Comparison of ENCODE assay signal across 11 mouse cellular contexts in genomic region chr15:62161061-62161460, GRCm38 (mm10).
A peak's percentile ranks its signal among the peaks of the same experiment; 100 is the strongest.
DNase-seq lines count a peak whose midpoint lies in the region; ATAC-seq and TF ChIP-seq lines count a peak whose summit lies in the region.
"Had no signal": no experiment of that assay in that cellular context is flagged by ENCODE, and none has a peak within 500 bp of the region (broad histone marks: within the 10 kb centered on the region; RNA-seq: fewer than 3 reads in every experiment).

No protein-coding gene starts in this region.

- no peaks in the 10 kb centered on the region for H3K27me3 ChIP-seq in liver, adult 2 months (ENCODE audit: control insufficient read depth, insufficient read depth, low read length)
- no peaks in the 10 kb centered on the region for H3K27me3 ChIP-seq in liver, postnatal 0 days (ENCODE audit: insufficient read depth, low read length)
- H3K27me3 ChIP-seq in cerebellum, adult 2 months (ENCODE audit: control insufficient read depth, insufficient read depth, low read length), result no peaks in the 10 kb centered on the region
- H3K27me3 ChIP-seq: forebrain, embryonic 15.5 days had no signal

- TF ChIP-seq POLR2A in liver, adult 2 months (IDR thresholded peaks at IDR 0.05; ENCODE audit: extremely low read depth, insufficient read depth, low read length), result no peak
- no peak for TF ChIP-seq POLR2A in cerebellum, adult 2 months (IDR thresholded peaks at IDR 0.05; ENCODE audit: borderline replicate concordance, insufficient read depth, low read length)

- no peak for TF ChIP-seq CTCF in liver, adult 2 months (IDR thresholded peaks at IDR 0.05; ENCODE audit: low read depth, low read length)
- no peak for TF ChIP-seq CTCF in liver, postnatal 0 days (IDR thresholded peaks at IDR 0.05; ENCODE audit: low read depth)
- no peak for TF ChIP-seq CTCF in cerebellum, adult 2 months (IDR thresholded peaks at IDR 0.05; ENCODE audit: borderline replicate concordance, insufficient read depth, low read depth, low read length)

- no peak overlapping the region for H3K4me2 ChIP-seq in liver, postnatal 0 days (ENCODE audit: low read depth, low read length)
- H3K4me2 ChIP-seq: forebrain, embryonic 15.5 days had no signal

- TF ChIP-seq EP300 in liver, postnatal 0 days (IDR thresholded peaks at IDR 0.05; ENCODE audit: low read depth), result no peak

- H3K9me3 ChIP-seq in liver, postnatal 0 days (ENCODE audit: low read length), result no peaks in the 10 kb centered on the region
- H3K9me3 ChIP-seq: forebrain, embryonic 15.5 days had no signal

- ATAC-seq in liver, postnatal 0 days, result no peak
- ATAC-seq in monocyte, adult 5-6 weeks (replicated peaks; ENCODE audit: insufficient number of reproducible peaks, low FRiP score, low TSS enrichment, poor library complexity, severe bottlenecking), result no peak
- ATAC-seq: forebrain, embryonic 15.5 days; hindbrain, embryonic 16.5 days had no signal

- no peaks in the 10 kb centered on the region for H3K79me2 ChIP-seq in liver, adult 2 months (ENCODE audit: control insufficient read depth, insufficient read depth, low read length)

- peaks cover 22% of the 10 kb centered on the region for H3K4me1 ChIP-seq in liver, adult 2 months (ENCODE audit: control insufficient read depth, insufficient read depth, low read length)
- peaks cover 43% of the 10 kb centered on the region for H3K4me1 ChIP-seq in liver, postnatal 0 days (ENCODE audit: insufficient read depth)
- H3K4me1 ChIP-seq in cerebellum, adult 2 months (ENCODE audit: control insufficient read depth, insufficient read depth, low read length), result peaks cover 11% of the 10 kb centered on the region; the same call in 1 of the 2 replicates
- H3K4me1 ChIP-seq: forebrain, embryonic 15.5 days had no signal

- no peaks in the 10 kb centered on the region for H3K36me3 ChIP-seq in liver, adult 2 months (ENCODE audit: control insufficient read depth, insufficient read depth, low read length)
- no peaks in the 10 kb centered on the region for H3K36me3 ChIP-seq in liver, postnatal 0 days (replicated peaks; ENCODE audit: insufficient read depth, low read length)
- H3K36me3 ChIP-seq: forebrain, embryonic 15.5 days had no signal

- peak overlapping the region; percentile 60 for H3K27ac ChIP-seq in liver, adult 2 months (replicated peaks; ENCODE audit: insufficient read depth, low read depth, low read length)
- no peak overlapping the region; the same call in 1 of the 2 replicates for H3K27ac ChIP-seq in liver, postnatal 0 days (ENCODE audit: low read depth)
- H3K27ac ChIP-seq in cerebellum, adult 2 months (ENCODE audit: insufficient read depth, low read length), result no peak overlapping the region
- H3K27ac ChIP-seq: forebrain, embryonic 15.5 days; macrophage had no signal

- peak; percentile 69 for DNase-seq in liver, adult 2 months (ENCODE audit: extremely low read depth, low read depth, low spot score)
- DNase-seq in liver, postnatal 0 days, result no peak
- peak; percentile 58 to 81 for DNase-seq in cerebellum, adult 2 months
- peak; percentile 59 to 65 for DNase-seq in kidney, adult 8-10 months
- no peak for DNase-seq in layer of hippocampus, postnatal 10 days (ENCODE audit: low spot score in 2 of 2)
- DNase-seq in adrenal gland, postnatal 36 days, result no peak
- DNase-seq: midbrain, embryonic 14.5 days had no signal

- peak overlapping the region; percentile 42; the same call in 1 of the 2 replicates for H3K4me3 ChIP-seq in liver, adult 2 months (ENCODE audit: insufficient read depth, low read depth, low read length)
- H3K4me3 ChIP-seq in liver, postnatal 0 days (ENCODE audit: low read depth, low read length), result no peak overlapping the region
- no peak overlapping the region for H3K4me3 ChIP-seq in cerebellum, adult 2 months (replicated peaks; ENCODE audit: insufficient read depth, low read depth, low read length)
- H3K4me3 ChIP-seq: forebrain, embryonic 15.5 days had no signal

- peak overlapping the region; percentile 65 for H3K9ac ChIP-seq in liver, adult 2 months (ENCODE audit: low read depth, low read length)
- no peak overlapping the region for H3K9ac ChIP-seq in liver, postnatal 0 days (replicated peaks)
- H3K9ac ChIP-seq: forebrain, embryonic 15.5 days had no signal

- WGBS in liver, adult 2 months, result 55% methylated on average over 8 of the region's 8 CpGs
- whole genome bisulfite sequencing in liver, postnatal 0 days (ENCODE audit: insufficient replicate concordance), result 88% methylated on average over 8 of the region's 8 CpGs
- WGBS in cerebellum, adult 2 months, result 19% methylated on average over 8 of the region's 8 CpGs

Comparison
In these comparisons a context has a peak if more than half of its experiments do, and no peak if none do; other contexts are left out.
1. DNase-seq: peak in liver, adult 2 months (single experiment), cerebellum, adult 2 months (2 of 2) and kidney, adult 8-10 months (2 of 2); none in liver, postnatal 0 days (single experiment), layer of hippocampus, postnatal 10 days (0 of 2) and adrenal gland, postnatal 36 days (0 of 2).